Mouse (Mus musculus) lung, adult 18-20 months (tissue): Measurements from ENCODE around the gene Lifr.

Experiments
- DNase-seq, 2 experiments: peaks; one replicate each; pipeline ENCODE4 v3.0.0; 2022; ENCODE audit warnings: mixed read lengths in 2 of 2

The Lifr gene

GRCm38 (mm10) chr15:7206110-7206509, 115.7 kb downstream of the Lifr start:
- DNase-seq, result no peak

DNA sequence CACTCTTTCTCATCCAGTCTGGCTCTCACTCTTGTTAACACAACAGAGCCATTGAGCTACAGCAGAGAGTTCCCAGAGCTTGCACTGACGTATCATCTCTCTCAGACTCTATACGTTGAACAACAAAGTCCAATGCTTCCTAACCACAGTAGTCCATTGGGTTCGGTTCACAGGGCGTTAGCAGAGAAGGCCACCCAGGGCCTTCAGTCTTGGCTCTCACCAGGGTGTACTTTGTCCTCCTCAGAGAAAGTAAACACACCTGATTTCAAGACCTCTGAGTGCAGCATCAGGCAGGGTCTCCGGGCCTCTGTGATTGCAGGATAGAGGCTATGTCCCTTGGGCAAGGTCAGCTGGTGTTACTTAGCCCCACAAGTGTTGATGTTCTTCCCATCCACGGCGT, 116.9 kb downstream of the Lifr start:
- no peak for DNase-seq

DNA sequence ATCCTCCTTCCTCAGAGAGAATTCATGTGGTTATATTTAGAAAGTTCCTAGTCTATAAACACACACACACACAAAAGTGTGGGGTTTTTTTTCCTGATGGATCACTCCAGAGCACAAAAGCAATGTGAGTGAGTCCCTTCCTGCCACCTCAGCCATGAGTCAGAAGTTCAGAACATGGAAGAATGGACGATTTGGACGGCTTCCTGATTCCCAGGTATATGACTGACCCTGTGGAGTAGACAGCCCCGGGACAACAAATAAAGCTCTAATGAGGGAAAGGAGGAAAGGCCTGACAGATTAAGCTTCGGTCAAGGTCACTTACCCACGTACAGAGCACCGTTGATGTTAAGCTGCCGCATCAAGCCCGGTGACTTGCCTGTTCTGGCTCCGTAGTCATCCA, 117.8 kb downstream of the Lifr start:
- no peak for DNase-seq

DNA sequence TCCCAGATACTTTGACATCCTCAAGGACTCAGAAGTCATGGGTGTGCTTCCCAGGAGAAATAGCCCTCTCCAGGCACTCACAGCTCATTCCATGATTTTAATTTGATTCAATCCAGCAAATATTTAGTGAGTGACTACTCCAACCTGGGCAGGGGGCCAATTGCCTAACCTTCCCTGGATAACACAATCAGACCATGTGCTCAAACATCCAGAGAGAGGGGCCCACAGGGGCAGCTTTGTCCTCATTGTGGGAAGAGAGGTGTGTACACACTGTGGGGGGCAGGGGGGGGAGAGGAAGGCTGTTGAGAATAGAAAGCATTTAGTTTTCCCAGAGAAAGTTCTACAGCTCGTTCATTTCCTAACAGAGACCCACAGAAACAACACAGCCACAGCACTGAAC, 123.3 kb downstream of the Lifr start:
- peak; percentile 84 to 89 for DNase-seq

DNA sequence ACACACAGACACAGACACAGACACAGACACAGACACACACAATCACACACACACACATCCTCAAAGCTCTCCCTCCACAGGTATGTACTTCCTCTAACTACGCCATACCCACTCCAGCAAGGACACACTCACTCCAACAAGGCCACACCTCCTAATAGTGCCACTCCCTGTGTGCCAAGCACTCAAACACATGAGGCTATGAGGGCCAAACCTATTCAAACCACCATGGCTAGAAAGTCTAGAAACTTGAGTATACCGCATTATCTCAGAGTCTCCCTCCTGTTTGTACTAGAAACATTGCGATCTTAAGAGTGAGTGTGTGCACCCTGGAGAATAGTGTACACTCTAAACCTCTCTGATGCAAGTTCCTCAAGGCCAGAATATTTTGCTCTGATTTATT, 125.4 kb downstream of the Lifr start:
- peak; percentile 70 to 77 for DNase-seq

DNA sequence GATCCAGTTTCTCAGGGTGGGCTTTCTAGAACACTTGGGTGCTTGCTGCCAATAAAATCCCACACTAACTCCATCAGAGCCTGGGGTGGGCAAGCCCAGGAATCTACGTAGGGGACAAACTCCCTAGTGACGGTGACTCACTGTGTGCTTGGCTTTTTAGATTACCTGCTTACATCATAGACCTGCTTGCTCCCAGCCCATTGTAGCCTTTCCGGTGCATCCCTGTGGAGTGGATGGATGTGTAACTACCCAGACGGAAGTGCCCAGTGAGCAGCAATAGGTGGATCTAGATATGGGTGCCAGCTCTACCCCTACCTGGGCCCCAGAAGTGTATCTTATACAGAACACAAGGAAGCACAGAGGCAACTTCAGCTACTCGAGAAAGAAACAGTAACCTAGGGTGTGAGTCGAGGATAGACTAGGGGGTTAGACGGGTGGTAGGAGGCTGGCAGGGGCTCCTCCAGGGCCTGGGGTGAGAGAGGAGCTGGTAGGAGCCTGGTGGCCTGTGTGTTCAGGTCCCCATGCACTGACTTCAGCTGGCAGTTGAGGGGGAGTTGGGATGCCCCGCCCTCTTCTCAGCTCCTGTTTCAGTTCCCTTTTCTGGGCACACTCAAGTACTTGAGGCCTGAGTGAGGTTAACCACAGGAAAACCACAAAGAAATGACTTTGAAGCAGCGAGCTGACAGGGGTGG, 126.3 kb downstream of the Lifr start:
- DNase-seq, result peak; percentile 71 to 81

DNA sequence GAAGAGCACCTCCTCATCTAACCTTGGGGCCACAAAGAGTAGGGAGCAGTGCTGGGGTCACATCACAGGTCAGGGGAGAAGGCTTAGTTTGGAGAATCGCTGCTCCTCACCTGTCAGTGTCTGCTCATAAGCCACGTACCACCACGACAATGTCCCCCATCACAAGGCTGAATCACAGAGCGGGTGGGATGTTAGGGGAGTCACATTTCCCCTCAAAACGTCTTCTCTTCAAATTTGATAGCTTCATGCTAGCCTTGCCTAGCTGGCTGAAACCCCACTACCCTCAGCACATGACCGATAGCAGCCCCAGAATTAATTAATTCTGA, 126.8 kb downstream of the Lifr start:
- DNase-seq, result no peak

GRCm38 (mm10) chr15:7222809-7223208, 132.4 kb downstream of the Lifr start:
- peak in 1 of 2 experiments; percentile 22 for DNase-seq

- no peak for DNase-seq
These were observed 133.8 kb downstream of the Lifr start for GRCm38 (mm10) chr15:7224151-7224775.

- DNase-seq, result peak; percentile 77 to 83
These were observed 135.8 kb downstream of the Lifr start for GRCm38 (mm10) chr15:7226225-7226624.

DNA sequence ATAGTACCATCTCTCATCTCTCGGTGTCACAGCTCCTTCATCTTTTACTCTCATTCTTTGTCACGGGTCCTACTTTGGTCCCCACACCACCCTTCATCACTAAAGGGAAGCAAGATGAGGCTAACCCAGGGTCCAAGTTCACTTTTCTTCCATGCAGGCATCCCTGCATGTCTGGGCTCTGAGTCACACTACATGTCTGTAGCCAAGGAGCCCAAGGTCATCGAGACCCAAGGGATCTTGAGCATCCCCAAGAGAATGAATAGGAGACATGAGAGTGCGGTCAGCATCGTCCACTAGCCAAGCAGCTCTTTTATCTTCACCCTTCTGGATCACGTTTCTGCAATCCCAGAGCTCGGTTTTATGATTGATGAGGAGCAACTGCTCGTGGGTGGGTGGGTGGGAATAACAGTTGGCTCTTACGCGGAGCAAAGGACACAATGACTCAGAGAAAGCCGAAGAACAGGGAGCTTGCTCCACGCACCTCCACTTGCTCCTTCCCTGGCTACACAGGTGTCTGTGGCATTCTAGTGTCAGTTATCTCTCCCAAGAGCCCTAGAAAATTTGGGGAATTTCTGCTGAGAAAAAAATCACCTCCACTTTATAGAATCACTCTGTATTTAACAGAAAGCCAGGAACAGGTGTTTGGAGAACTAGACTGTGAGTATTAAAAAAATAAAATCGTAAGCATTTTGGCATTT, 143.1 kb downstream of the Lifr start:
- no peak for DNase-seq

DNA sequence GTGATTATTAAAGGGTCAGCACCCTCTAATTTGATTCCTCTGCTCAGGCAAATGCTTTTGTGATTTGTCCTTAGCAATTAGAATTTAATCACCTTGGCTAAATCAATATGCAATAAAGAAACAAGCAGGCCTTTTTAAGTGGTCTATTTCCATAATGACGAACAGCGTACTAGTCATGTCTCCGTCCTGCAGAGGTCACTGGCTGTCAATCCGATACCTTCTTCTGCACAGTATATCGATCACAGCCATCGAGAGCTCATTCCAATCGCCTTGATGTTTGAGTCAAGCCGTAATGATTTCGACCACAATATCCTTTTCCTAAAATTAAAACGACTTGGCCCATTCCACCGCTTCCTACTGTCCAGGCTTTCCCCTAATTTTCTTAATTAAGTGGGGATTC, 149.5 kb downstream of the Lifr start:
- no peak for DNase-seq

DNA sequence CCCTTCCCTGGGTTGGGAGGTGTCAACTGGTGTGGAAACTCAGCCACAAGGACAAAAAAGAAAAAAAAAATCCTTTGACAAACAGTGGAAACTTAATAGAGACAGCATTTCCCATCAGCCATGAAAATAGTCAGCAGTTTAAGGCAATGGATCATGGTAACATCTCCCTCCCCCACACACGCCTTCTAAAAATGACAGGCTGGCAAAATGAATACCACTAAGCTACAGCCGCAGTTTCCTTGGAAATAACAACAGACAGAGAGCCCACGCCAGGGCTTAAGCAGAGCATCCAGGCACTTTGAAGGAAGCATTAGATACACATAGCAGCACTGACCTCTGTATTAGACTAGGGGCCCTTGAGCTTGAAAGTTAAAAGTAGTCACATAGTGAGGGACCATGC, 150.5 kb downstream of the Lifr start:
- DNase-seq, result no peak

DNA sequence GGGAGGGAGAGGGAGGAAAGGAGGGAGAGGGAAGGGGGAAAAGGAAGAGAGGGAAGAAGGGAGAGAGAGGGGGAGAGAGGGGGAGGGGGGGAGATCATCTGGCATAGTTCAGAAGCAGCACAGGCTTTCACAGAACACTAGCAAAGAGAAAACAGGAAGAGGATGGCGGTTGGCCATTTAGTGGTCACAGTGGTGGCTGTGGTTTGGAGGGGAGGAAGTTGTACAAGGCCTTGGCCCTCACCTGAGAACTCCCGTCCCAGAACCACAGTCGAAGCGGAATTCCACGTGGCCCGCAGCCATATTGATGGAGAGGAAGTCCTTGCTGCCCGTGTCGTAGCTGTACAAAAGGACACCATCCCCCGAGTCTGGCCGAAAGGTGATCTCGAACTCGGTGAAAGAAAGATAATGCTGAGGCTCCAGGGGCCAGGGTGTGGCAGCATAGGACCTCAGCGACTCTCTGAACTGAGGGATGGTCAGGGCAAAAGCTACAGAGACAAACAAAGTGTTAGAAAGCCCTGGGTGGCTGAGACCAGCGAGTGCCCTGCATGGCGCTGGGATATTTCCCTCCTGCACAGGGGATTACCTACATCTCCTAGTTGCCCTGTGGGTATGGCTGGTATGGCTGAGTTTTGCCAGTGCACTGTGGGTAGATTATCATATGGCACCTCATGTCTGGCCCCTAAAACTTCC, 151.9 kb downstream of the Lifr start:
- DNase-seq, result no peak
